Mouse (Mus musculus) bone marrow macrophage, adult 2 months (primary cell): Measurements from ENCODE around the gene Olfr520.

Experiments used
- CTCF ChIP-seq: IDR thresholded peaks from 2 replicates; pipeline ENCODE4 v1.5.1; 2012; ENCODE audit warnings: low read depth, mild to moderate bottlenecking, low read length, moderate library complexity
- POLR2A ChIP-seq: IDR thresholded peaks from 2 replicates; pipeline ENCODE4 v1.6.1; 2012; ENCODE audit warnings: mild to moderate bottlenecking, low read depth, low read length, borderline replicate concordance

- TF ChIP-seq CTCF (no peak), POLR2A (no peak)
Measured at GRCm38 (mm10) chr7:99712431-99712830, 17.6 kb upstream of the Olfr520 start.
